Mouse (Mus musculus) liver, embryonic 13.5 days (tissue): ENCODE data around the gene Rps12-ps3. TPM values are rescaled to one million over a fixed set of nuclear protein-coding genes. Genes with fewer than 3 reads are reported as not detected.
A peak's percentile ranks its signal among the peaks of the same experiment; 100 is the strongest.

Experiments used
- ATAC-seq: fragments of 200-750 bp; cut with Nextera tagmentation; 2 replicates; pipeline ENCODE4 v1.8.0; 2017; ENCODE audit warnings: low read depth, mild to moderate bottlenecking, moderate number of reproducible peaks, moderate library complexity
- DNase-seq: peaks from one replicate; pipeline ENCODE4 v3.0.0; 2022
- H3K27ac ChIP-seq: fragments of 300-500 bp; sonication (generic); 2 replicates; pipeline ENCODE4 v1.5.1; 2015; ENCODE audit warnings: moderate library complexity, mild to moderate bottlenecking, inconsistent platforms
- H3K27me3 ChIP-seq: fragments of 300-500 bp; sonication (generic); 2 replicates; pipeline ENCODE4 v1.6.1; 2015; ENCODE audit warnings: mild to moderate bottlenecking, inconsistent platforms
- H3K36me3 ChIP-seq: fragments of 300-500 bp; sonication (generic); 2 replicates; pipeline ENCODE4 v1.6.1; 2015; ENCODE audit warnings: mild to moderate bottlenecking, inconsistent platforms
- H3K4me1 ChIP-seq: fragments of 300-500 bp; sonication (generic); replicated peaks from 2 replicates; pipeline ENCODE4 v1.6.1; 2015; ENCODE audit warnings: inconsistent platforms
- H3K4me2 ChIP-seq: fragments of 300-500 bp; sonication (generic); 2 replicates; pipeline ENCODE4 v1.6.1; 2015; ENCODE audit warnings: inconsistent platforms, mild to moderate bottlenecking, moderate library complexity
- H3K4me3 ChIP-seq: fragments of 300-500 bp; sonication (generic); replicated peaks from 2 replicates; pipeline ENCODE4 v1.5.1; 2015; ENCODE audit warnings: mild to moderate bottlenecking, inconsistent platforms
- H3K9ac ChIP-seq: fragments of 300-500 bp; sonication (generic); 2 replicates; pipeline ENCODE4 v1.6.1; 2015; ENCODE audit warnings: mild to moderate bottlenecking, inconsistent platforms
- H3K9me3 ChIP-seq: fragments of 300-500 bp; sonication (generic); replicated peaks from 2 replicates; pipeline ENCODE4 v1.6.1; 2016; ENCODE audit warnings: inconsistent platforms
- WGBS: fragments of 180-500 bp; shearing (Covaris S2); methylation state at CpG from one replicate; pipeline ENCODE4 v1.1.7; 2015; ENCODE audit not compliant: insufficient replicate concordance; 5-methylcytosine and 5-hydroxymethylcytosine counted together
- polyA plus RNA-seq: library from polyadenylated mRNA; unstranded; fragments of >200 nt; fragmentation: Nextera tagmentation; extraction: Ambion mirVana; gene quantifications from 2 replicates; pipeline ENCODE4 v1.2.1, GENCODE M21; 2015

Rps12-ps3 gene
- polyA plus RNA-seq, 1 experiment from 2014 or later, result 21.8 TPM

- no peak overlapping the region for H3K4me2 ChIP-seq
- no peaks in the 10 kb centered on the region for H3K9me3 ChIP-seq
- ATAC-seq (no peak), DNase-seq (no peak)
- H3K36me3 ChIP-seq, result peaks cover 11% of the 10 kb centered on the region
- no peak overlapping the region for H3K27ac ChIP-seq
- H3K4me3 ChIP-seq, result no peak overlapping the region
- H3K4me1 ChIP-seq, result peaks cover 73% of the 10 kb centered on the region
- WGBS, result 74% methylated on average over 3 of the region's 3 CpGs
- H3K9ac ChIP-seq, result no peak overlapping the region
- H3K27me3 ChIP-seq, result no peaks in the 10 kb centered on the region
These were observed 16.0 kb downstream of the Rps12-ps3 start for GRCm38 (mm10) chr19:59337872-59338681.

- ATAC-seq, result no peak
These were observed 17.8 kb downstream of the Rps12-ps3 start for GRCm38 (mm10) chr19:59339908-59340307.

GRCm38 (mm10) chr19:59342964-59343363 is 20.9 kb downstream of the Rps12-ps3 start:
- H3K27ac ChIP-seq, result peak overlapping the region; percentile 37; the same call in 1 of the 2 replicates
- H3K9ac ChIP-seq, result peak overlapping the region; percentile 99
- peak overlapping the region; percentile 95 for H3K4me3 ChIP-seq
- no peak for ATAC-seq
- 34% methylated on average over 2 of the region's 2 CpGs for WGBS
- no peaks in the 10 kb centered on the region for H3K27me3 ChIP-seq
- peaks cover 4% of the 10 kb centered on the region; the same call in 1 of the 2 replicates for H3K36me3 ChIP-seq
- peaks cover 68% of the 10 kb centered on the region for H3K4me1 ChIP-seq
- H3K9me3 ChIP-seq, result no peaks in the 10 kb centered on the region
- DNase-seq, result no peak
- H3K4me2 ChIP-seq, result peak overlapping the region; percentile 99

More at GRCm38 (mm10) chr19:59339908-59340307, 17.8 kb downstream of the Rps12-ps3 start:
- Histone ChIP-seq H3K9ac (no peak overlapping the region), H3K4me1 (peaks cover 79% of the 10 kb centered on the region), H3K36me3 (peaks cover 8% of the 10 kb centered on the region), H3K27me3 (no peaks in the 10 kb centered on the region), H3K4me2 (no peak overlapping the region), H3K4me3 (no peak overlapping the region), H3K9me3 (no peaks in the 10 kb centered on the region), H3K27ac (no peak overlapping the region)
- 72% methylated on average over 3 of the region's 3 CpGs for WGBS
- no peak for DNase-seq

- Histone ChIP-seq H3K9ac (peak overlapping the region; percentile 99), H3K27me3 (no peaks in the 10 kb centered on the region), H3K27ac (peak overlapping the region; percentile 93), H3K4me3 (peak overlapping the region; percentile 95), H3K4me1 (peaks cover 57% of the 10 kb centered on the region), H3K4me2 (peak overlapping the region; percentile 99), H3K36me3 (peaks cover 4% of the 10 kb centered on the region; the same call in 1 of the 2 replicates), H3K9me3 (no peaks in the 10 kb centered on the region)
- WGBS, result 1% methylated on average over 14 of the region's 14 CpGs
- ATAC-seq (peak; percentile 6; the same call in 1 of the 2 replicates), DNase-seq (peak; percentile 44)
These were observed 22.2 kb downstream of the Rps12-ps3 start for GRCm38 (mm10) chr19:59344304-59344711.

GRCm38 (mm10) chr19:59345081-59345657 is 23.1 kb downstream of the Rps12-ps3 start:
- Histone ChIP-seq H3K4me1 (peaks cover 55% of the 10 kb centered on the region), H3K36me3 (peaks cover 4% of the 10 kb centered on the region; the same call in 1 of the 2 replicates), H3K4me2 (peak overlapping the region; percentile 99), H3K9ac (peak overlapping the region; percentile 99), H3K4me3 (peak overlapping the region; percentile 95), H3K9me3 (no peaks in the 10 kb centered on the region), H3K27me3 (no peaks in the 10 kb centered on the region), H3K27ac (peak overlapping the region; percentile 93)
- 2% methylated on average over 69 of the region's 70 CpGs for whole genome bisulfite sequencing
- ATAC-seq (peak; percentile 58), DNase-seq (peak; percentile 64)

GRCm38 (mm10) chr19:59345658-59346283 is 23.7 kb downstream of the Rps12-ps3 start, which contains the start of gene Pdzd8:
Gene Pdzd8, minus strand, starts transcription at chr19:59345780.
- Histone ChIP-seq H3K27me3 (0 out of 2 replicates have a peak, but pooled peaks cover 3% of the 10 kb centered on the region), H3K4me1 (peaks cover 60% of the 10 kb centered on the region), H3K36me3 (peaks cover 4% of the 10 kb centered on the region; the same call in 1 of the 2 replicates), H3K4me2 (peak within 1 kb of the TSS; percentile 99), H3K9ac (peak within 1 kb of the TSS; percentile 99), H3K9me3 (no peaks in the 10 kb centered on the region), H3K4me3 (peak within 1 kb of the TSS; percentile 95), H3K27ac (peak within 1 kb of the TSS; percentile 93)
- under 1% methylated on average over 91 of the region's 91 CpGs for WGBS
- ATAC-seq (peak; percentile 92), DNase-seq (peak; percentile 84)

- 6% methylated on average over 11 of the region's 11 CpGs for WGBS
- no peak for DNase-seq
- Histone ChIP-seq H3K4me2 (peak overlapping the region; percentile 99), H3K9me3 (no peaks in the 10 kb centered on the region), H3K27me3 (peaks cover 5% of the 10 kb centered on the region; the same call in 1 of the 2 replicates), H3K4me1 (peaks cover 59% of the 10 kb centered on the region), H3K4me3 (peak overlapping the region; percentile 95), H3K27ac (peak overlapping the region; percentile 84), H3K9ac (peak overlapping the region; percentile 86), H3K36me3 (peaks cover under 1% of the 10 kb centered on the region; the same call in 1 of the 2 replicates)
- no peak for ATAC-seq
These were observed 24.2 kb downstream of the Rps12-ps3 start for GRCm38 (mm10) chr19:59346325-59346724.

GRCm38 (mm10) chr19:59349329-59349960 is 27.4 kb downstream of the Rps12-ps3 start:
- Histone ChIP-seq H3K4me2 (no peak overlapping the region), H3K27ac (no peak overlapping the region)

GRCm38 (mm10) chr19:59350273-59350903 is 28.3 kb downstream of the Rps12-ps3 start:
- Histone ChIP-seq H3K27ac (no peak overlapping the region), H3K4me2 (no peak overlapping the region), H3K9me3 (no peaks in the 10 kb centered on the region), H3K9ac (no peak overlapping the region), H3K4me3 (no peak overlapping the region), H3K27me3 (peaks cover 11% of the 10 kb centered on the region), H3K36me3 (no peaks in the 10 kb centered on the region), H3K4me1 (peaks cover 57% of the 10 kb centered on the region)
- ATAC-seq, result no peak
- WGBS, result 35% methylated on average over 7 of the region's 7 CpGs
- DNase-seq, result no peak

More at GRCm38 (mm10) chr19:59349329-59349960, 27.4 kb downstream of the Rps12-ps3 start:
- DNase-seq (no peak), ATAC-seq (no peak)
- H3K9me3 ChIP-seq, result no peaks in the 10 kb centered on the region
- no peak overlapping the region for H3K4me3 ChIP-seq
- H3K36me3 ChIP-seq, result no peaks in the 10 kb centered on the region
- H3K9ac ChIP-seq, result no peak overlapping the region
- peaks cover 50% of the 10 kb centered on the region for H3K4me1 ChIP-seq
- WGBS, result 73% methylated on average over 6 of the region's 6 CpGs
- H3K27me3 ChIP-seq, result peaks cover 11% of the 10 kb centered on the region

- Histone ChIP-seq H3K4me1 (peaks cover 63% of the 10 kb centered on the region), H3K27me3 (peaks cover 11% of the 10 kb centered on the region)
- DNase-seq, result no peak
These were observed 29.2 kb downstream of the Rps12-ps3 start for GRCm38 (mm10) chr19:59351151-59351889.

More at GRCm38 (mm10) chr19:59351151-59351889, 29.2 kb downstream of the Rps12-ps3 start:
- H3K4me3 ChIP-seq, result no peak overlapping the region
- H3K27ac ChIP-seq, result no peak overlapping the region
- WGBS, result 62% methylated on average over 15 of the region's 15 CpGs
- no peak for ATAC-seq
- H3K36me3 ChIP-seq, result no peaks in the 10 kb centered on the region
- H3K9ac ChIP-seq, result no peak overlapping the region
- no peak overlapping the region for H3K4me2 ChIP-seq
- H3K9me3 ChIP-seq, result no peaks in the 10 kb centered on the region
